Mouse (Mus musculus) testis, postnatal 10 days (tissue): ENCODE results near the gene Asic5.

Source experiments
- DNase-seq: peaks from one replicate; pipeline ENCODE4 v3.0.0; 2021; ENCODE audit warnings: low spot score

The Asic5 gene

GRCm38 (mm10) chr3:81981990-81982389, at the start of gene Asic5:
Gene Asic5 (plus strand): TSS chr3:81982290.
- no peak for DNase-seq

- no peak for DNase-seq
These were observed 48.7 kb upstream of the Asic5 start for GRCm38 (mm10) chr3:81933348-81933747.

GRCm38 (mm10) chr3:81938924-81939323, 43.2 kb upstream of the Asic5 start:
- DNase-seq, result no peak

- no peak for DNase-seq
These were observed 39.7 kb upstream of the Asic5 start for GRCm38 (mm10) chr3:81942341-81942740.

- DNase-seq, result no peak
These were observed 39.0 kb upstream of the Asic5 start for GRCm38 (mm10) chr3:81943097-81943496.

GRCm38 (mm10) chr3:81944851-81945393, 37.2 kb upstream of the Asic5 start:
- no peak for DNase-seq

GRCm38 (mm10) chr3:81949048-81949447, 33.0 kb upstream of the Asic5 start:
- no peak for DNase-seq

- no peak for DNase-seq
These were observed 30.3 kb upstream of the Asic5 start for GRCm38 (mm10) chr3:81951785-81952184.

GRCm38 (mm10) chr3:81957484-81957883, 24.6 kb upstream of the Asic5 start:
- DNase-seq, result no peak

- DNase-seq, result no peak
These were observed 20.8 kb upstream of the Asic5 start for GRCm38 (mm10) chr3:81961336-81961735.

- no peak for DNase-seq
These were observed 18.3 kb upstream of the Asic5 start for GRCm38 (mm10) chr3:81963768-81964167.

GRCm38 (mm10) chr3:81964596-81964995, 17.5 kb upstream of the Asic5 start:
- DNase-seq, result no peak

- DNase-seq, result no peak
These were observed 6.5 kb upstream of the Asic5 start for GRCm38 (mm10) chr3:81975607-81976006.

GRCm38 (mm10) chr3:81976102-81976501, 6.0 kb upstream of the Asic5 start, which contains the start of gene Tdo2:
Gene Tdo2 (minus strand): TSS chr3:81976202.
- DNase-seq, result no peak

- no peak for DNase-seq
These were observed 514 bp upstream of the Asic5 start for GRCm38 (mm10) chr3:81981576-81981975.

- no peak for DNase-seq
These were observed 1.2 kb downstream of the Asic5 start for GRCm38 (mm10) chr3:81983120-81983895.

GRCm38 (mm10) chr3:81985100-81985499, 3.0 kb downstream of the Asic5 start:
- no peak for DNase-seq

GRCm38 (mm10) chr3:81986103-81986502, 4.0 kb downstream of the Asic5 start:
- DNase-seq, result no peak

- DNase-seq, result no peak
These were observed 5.5 kb downstream of the Asic5 start for GRCm38 (mm10) chr3:81987628-81988027.

GRCm38 (mm10) chr3:81989692-81990141, 7.6 kb downstream of the Asic5 start:
- no peak for DNase-seq

- no peak for DNase-seq
These were observed 8.4 kb downstream of the Asic5 start for GRCm38 (mm10) chr3:81990531-81990930.

GRCm38 (mm10) chr3:81995371-81995770, 13.3 kb downstream of the Asic5 start:
- no peak for DNase-seq

GRCm38 (mm10) chr3:81995988-81996387, 13.9 kb downstream of the Asic5 start:
- DNase-seq, result no peak

GRCm38 (mm10) chr3:82007002-82007401, 24.9 kb downstream of the Asic5 start:
- DNase-seq, result no peak
